Mouse (Mus musculus) embryo, embryonic 10 days (tissue): ENCODE measurements around the gene Irgc1.
A peak's percentile ranks its signal among the peaks of the same experiment; 100 is the strongest.

Experiments
- DNase-seq: peaks from one replicate; pipeline ENCODE4 v3.0.0-alpha.2; 2015; ENCODE audit warnings: low spot score

Gene Irgc1

GRCm38 (mm10) chr7:24472442-24472841 lies 20.3 kb upstream of the Irgc1 start:
- no peak for DNase-seq

GRCm38 (mm10) chr7:24470356-24470755 lies 18.3 kb upstream of the Irgc1 start:
- no peak for DNase-seq

GRCm38 (mm10) chr7:24469126-24469525 lies 17.0 kb upstream of the Irgc1 start:
- DNase-seq: no peak

- no peak for DNase-seq
Measured at GRCm38 (mm10) chr7:24467886-24468285, 15.8 kb upstream of the Irgc1 start.

- no peak for DNase-seq
Measured at GRCm38 (mm10) chr7:24466835-24467234, 14.7 kb upstream of the Irgc1 start.

- peak; percentile 41 for DNase-seq
Measured at GRCm38 (mm10) chr7:24462388-24463319, 10.6 kb upstream of the Irgc1 start, which contains the start of gene Plaur. Plaur (plus strand) TSS chr7:24462484.

- no peak for DNase-seq
Measured at GRCm38 (mm10) chr7:24461376-24462051, 9.4 kb upstream of the Irgc1 start.

GRCm38 (mm10) chr7:24459843-24460242 lies 7.7 kb upstream of the Irgc1 start:
- DNase-seq: no peak

GRCm38 (mm10) chr7:24459440-24459839 lies 7.3 kb upstream of the Irgc1 start:
- no peak for DNase-seq

- no peak for DNase-seq
Measured at GRCm38 (mm10) chr7:24457726-24458370, 5.8 kb upstream of the Irgc1 start.

- no peak for DNase-seq
Measured at GRCm38 (mm10) chr7:24455726-24456125, 3.6 kb upstream of the Irgc1 start.

- no peak for DNase-seq
Measured at GRCm38 (mm10) chr7:24454199-24454598, 2.1 kb upstream of the Irgc1 start.

- DNase-seq: no peak
Measured at GRCm38 (mm10) chr7:24450585-24451017, 1.5 kb downstream of the Irgc1 start.

- no peak for DNase-seq
Measured at GRCm38 (mm10) chr7:24448782-24449517, 3.1 kb downstream of the Irgc1 start.

GRCm38 (mm10) chr7:24446697-24447340 lies 5.3 kb downstream of the Irgc1 start:
- DNase-seq: no peak

- DNase-seq: no peak
Measured at GRCm38 (mm10) chr7:24445266-24445926, 6.7 kb downstream of the Irgc1 start.

GRCm38 (mm10) chr7:24442313-24442712 lies 9.8 kb downstream of the Irgc1 start:
- DNase-seq: no peak

GRCm38 (mm10) chr7:24441785-24442184 lies 10.3 kb downstream of the Irgc1 start:
- peak; percentile 84 for DNase-seq

- no peak for DNase-seq
Measured at GRCm38 (mm10) chr7:24439891-24440290, 12.2 kb downstream of the Irgc1 start.

GRCm38 (mm10) chr7:24439191-24439590 lies 12.9 kb downstream of the Irgc1 start:
- DNase-seq: no peak

- DNase-seq: no peak
Measured at GRCm38 (mm10) chr7:24437981-24438380, 14.1 kb downstream of the Irgc1 start.
